Mouse (Mus musculus): ENCODE results near the gene Inpp5d. TPM values are rescaled to one million over a fixed set of nuclear protein-coding genes. Genes with fewer than 3 reads are reported as not detected.

Inpp5d gene
- polyA plus RNA-seq, 1 experiment from 2014 or later = 11.1 TPM

DNA sequence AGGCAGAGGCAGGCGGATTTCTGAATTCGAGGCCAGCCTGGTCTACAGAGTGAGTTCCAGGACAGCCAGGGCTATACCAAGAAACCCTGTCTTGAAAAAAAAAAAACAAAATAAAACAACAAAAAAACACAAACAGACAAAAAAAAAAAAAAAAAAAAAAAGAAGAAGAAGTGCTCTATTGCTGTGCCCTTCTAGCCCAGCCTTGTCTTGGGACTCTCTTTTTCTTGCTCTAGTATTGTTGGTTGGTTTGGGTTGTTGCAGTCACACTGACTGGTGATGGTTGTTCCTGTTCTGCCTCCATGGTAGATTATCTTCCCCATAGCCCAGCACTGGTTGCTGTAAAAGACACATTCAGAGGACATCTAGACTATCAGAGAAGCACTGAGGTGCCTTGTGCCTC lies 149.2 kb downstream of the Inpp5d start:
- Histone ChIP-seq H3K27ac (replicated peaks; ENCODE audit: low read depth, low read length) (no peak overlapping the region), H3K9me3 (ENCODE audit: control insufficient read depth, low read length) (no peaks in the 10 kb centered on the region), H3K4me3 (ENCODE audit: low read depth, low read length) (no peak overlapping the region), H3K4me2 (ENCODE audit: low read depth, low read length) (no peak overlapping the region), H3K4me1 (ENCODE audit: control insufficient read depth, insufficient read depth, low read length) (no peaks in the 10 kb centered on the region), H3K27me3 (replicated peaks; ENCODE audit: control insufficient read depth, insufficient read depth, low read length) (no peaks in the 10 kb centered on the region), H3K9ac (ENCODE audit: low read depth, low read length) (no peak overlapping the region), H3K36me3 (ENCODE audit: control insufficient read depth, insufficient read depth, low read length) (peaks cover 95% of the 10 kb centered on the region)
- DNase-seq (ENCODE audit: low spot score) (no peak), ATAC-seq (ENCODE audit: low read depth) (no peak)
- WGBS = 95% methylated on average over 2 of the region's 2 CpGs

Other genes starting within 250 kb of the Inpp5d start
- gene Kcnj13, start 225.6 kb upstream of the Inpp5d start, polyA plus RNA-seq (2014; fragmentation: Nextera tagmentation; extraction: Ambion mirVana) = 3.4 and 5.2 TPM in 2 replicates
- 19.9 and 30.6 TPM in 2 replicates for gene Snorc, start 150.0 kb upstream of the Inpp5d start, polyA plus RNA-seq (2014; fragmentation: Nextera tagmentation; extraction: Ambion mirVana)
- not detected in 2 replicates for gene Neu2, start 110.4 kb upstream of the Inpp5d start, polyA plus RNA-seq (2014; fragmentation: Nextera tagmentation; extraction: Ambion mirVana)
- gene Ngef, start 46.4 kb upstream of the Inpp5d start, polyA plus RNA-seq (2014; fragmentation: Nextera tagmentation; extraction: Ambion mirVana) = 2.1 and 2.5 TPM in 2 replicates
- 26.9 and 27.9 TPM in 2 replicates for gene Atg16l1, start 135.6 kb downstream of the Inpp5d start, polyA plus RNA-seq (2014; fragmentation: Nextera tagmentation; extraction: Ambion mirVana)
- gene Sag, start 183.4 kb downstream of the Inpp5d start, polyA plus RNA-seq (2014; fragmentation: Nextera tagmentation; extraction: Ambion mirVana) = 2.1 and 2.4 TPM in 2 replicates
- 31.7 and 34.1 TPM in 2 replicates for gene Dgkd, start 233.0 kb downstream of the Inpp5d start, polyA plus RNA-seq (2014; fragmentation: Nextera tagmentation; extraction: Ambion mirVana)

Measured in embryonic facial prominence, embryonic 14.5 days (tissue).